Mouse (Mus musculus) spleen, adult 18-20 months (tissue): ENCODE measurements around the gene Gm3542.
"Not testable (repeated sequence)": the region's sequence is repeated elsewhere in the genome, so short reads cannot be mapped to it uniquely, and the experiment has no call there.

Experiments
- DNase-seq, 2 experiments: peaks; one replicate each; pipeline ENCODE4 v3.0.0; 2022; ENCODE audit warnings: mixed read lengths in 2 of 2

Gm3542 gene

GRCm38 (mm10) chr14:5334828-5335227 lies at the start of gene Gm3542:
Gm3542 (minus strand) TSS chr14:5334928.
- DNase-seq = not testable (repeated sequence)
